Mouse (Mus musculus): ENCODE data around the gene Smarcd3. TPM values are rescaled to one million over a fixed set of nuclear protein-coding genes. Genes with fewer than 3 reads are reported as not detected.

Smarcd3 gene
- polyA plus RNA-seq, 1 experiment, result 128 TPM

GRCm38 (mm10) chr5:24592471-24593160, 31.6 kb downstream of the Smarcd3 start:
- Histone ChIP-seq H3K27me3 (ENCODE audit: control insufficient read depth, insufficient read depth, insufficient read length) (no peaks in the 10 kb centered on the region), H3K4me3 (no peak overlapping the region)
- TF ChIP-seq TCF3 (IDR thresholded peaks at IDR 0.05; ENCODE audit: insufficient read length, low read depth), result no peak
- TF ChIP-seq REST (IDR thresholded peaks at IDR 0.05; ENCODE audit: insufficient read depth, insufficient read length), result no peak
- no peak for TF ChIP-seq E2F4 (IDR thresholded peaks at IDR 0.05; ENCODE audit: insufficient read depth)
- peak; percentile 26 for TF ChIP-seq POLR2AphosphoS2 (IDR thresholded peaks at IDR 0.05; ENCODE audit: insufficient read length, low read depth)
- no peak for TF ChIP-seq MYOD1 (IDR thresholded peaks at IDR 0.05; ENCODE audit: control insufficient read depth in 1 of 3, insufficient read length in 2 of 3, low read depth in 2 of 3)
- no peak for TF ChIP-seq POLR2A (IDR thresholded peaks at IDR 0.05; ENCODE audit: insufficient read length, low read depth)
- no peak for TF ChIP-seq MAX (IDR thresholded peaks at IDR 0.05; ENCODE audit: low read depth)
- TF ChIP-seq MYOG (IDR thresholded peaks at IDR 0.05; ENCODE audit: control insufficient read depth in 1 of 3, insufficient read depth in 1 of 3, insufficient read length in 2 of 3, low read depth in 2 of 3), result no peak

DNA sequence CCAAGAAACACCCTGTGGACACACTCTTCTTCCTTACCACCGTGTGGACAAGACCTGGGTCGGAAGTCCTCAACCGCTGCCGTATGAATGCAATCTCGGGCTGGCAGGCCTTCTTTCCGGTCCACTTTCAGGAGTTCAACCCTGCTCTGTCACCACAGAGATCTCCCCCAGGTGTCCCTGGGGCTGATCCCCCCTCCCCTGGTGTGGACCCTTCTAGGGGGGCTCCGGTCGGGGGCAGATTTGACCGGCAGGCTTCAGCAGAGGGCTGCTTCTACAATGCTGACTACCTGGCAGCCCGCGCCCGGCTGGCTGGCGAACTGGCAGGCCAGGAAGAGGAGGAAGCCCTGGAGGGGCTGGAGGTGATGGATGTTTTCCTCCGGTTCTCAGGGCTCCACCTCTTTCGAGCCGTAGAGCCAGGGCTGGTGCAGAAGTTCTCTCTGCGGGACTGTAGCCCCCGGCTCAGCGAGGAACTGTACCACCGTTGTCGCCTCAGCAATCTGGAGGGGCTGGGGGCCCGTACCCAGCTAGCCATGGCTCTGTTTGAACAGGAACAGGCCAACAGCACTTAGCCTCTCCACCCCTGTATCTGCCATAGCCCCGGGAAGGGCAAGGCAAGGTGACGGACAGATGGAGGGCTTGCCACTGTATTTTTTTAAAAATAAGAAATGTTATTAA, 32.3 kb downstream of the Smarcd3 start:
- TF ChIP-seq TCF12 (IDR thresholded peaks at IDR 0.05; ENCODE audit: insufficient read depth, poor library complexity, severe bottlenecking) (no peak), TCF3 (IDR thresholded peaks at IDR 0.05; ENCODE audit: insufficient read length, low read depth) (no peak), POLR2A (IDR thresholded peaks at IDR 0.05; ENCODE audit: insufficient read length, low read depth) (no peak), POLR2AphosphoS2 (IDR thresholded peaks at IDR 0.05; ENCODE audit: insufficient read length, low read depth) (peak; percentile 55), MAX (IDR thresholded peaks at IDR 0.05; ENCODE audit: low read depth) (no peak), CEBPB (IDR thresholded peaks at IDR 0.05; ENCODE audit: insufficient read depth, poor library complexity, severe bottlenecking) (no peak), E2F4 (IDR thresholded peaks at IDR 0.05; ENCODE audit: insufficient read depth) (no peak), MYOD1 (IDR thresholded peaks at IDR 0.05; ENCODE audit: control insufficient read depth in 1 of 3, insufficient read length in 2 of 3, low read depth in 2 of 3) (no peak)
- Histone ChIP-seq H3ac (ENCODE audit: control insufficient read depth, insufficient read length) (no peak overlapping the region), H3K4me3 (no peak overlapping the region), H3K79me2 (ENCODE audit: control insufficient read depth, insufficient read depth) (peaks cover 18% of the 10 kb centered on the region), H3K36me3 (ENCODE audit: control insufficient read depth, insufficient read depth) (peaks cover 4% of the 10 kb centered on the region), H3K27me3 (ENCODE audit: control insufficient read depth, insufficient read depth, insufficient read length) (no peaks in the 10 kb centered on the region), H3K4me2 (ENCODE audit: low read depth) (peak overlapping the region; percentile 84)

More at GRCm38 (mm10) chr5:24592471-24593160, 31.6 kb downstream of the Smarcd3 start:
- peaks cover 11% of the 10 kb centered on the region for H3K79me2 ChIP-seq (ENCODE audit: control insufficient read depth, insufficient read depth)
- H3K4me2 ChIP-seq (ENCODE audit: low read depth), result no peak overlapping the region
- H3ac ChIP-seq (ENCODE audit: control insufficient read depth, insufficient read length), result no peak overlapping the region
- H3K36me3 ChIP-seq (ENCODE audit: control insufficient read depth, insufficient read depth), result peaks cover 4% of the 10 kb centered on the region

GRCm38 (mm10) chr5:24591268-24591721, 32.9 kb downstream of the Smarcd3 start:
- no peaks in the 10 kb centered on the region for H3K27me3 ChIP-seq (ENCODE audit: control insufficient read depth, insufficient read depth, insufficient read length)
- TF ChIP-seq MYOG (IDR thresholded peaks at IDR 0.05; ENCODE audit: control insufficient read depth in 1 of 3, insufficient read depth in 1 of 3, insufficient read length in 2 of 3, low read depth in 2 of 3) (peak in 2 of 3 experiments; percentile 4 to 70), MAX (IDR thresholded peaks at IDR 0.05; ENCODE audit: low read depth) (no peak), CEBPB (IDR thresholded peaks at IDR 0.05; ENCODE audit: insufficient read depth, poor library complexity, severe bottlenecking) (no peak), TCF12 (IDR thresholded peaks at IDR 0.05; ENCODE audit: insufficient read depth, poor library complexity, severe bottlenecking) (peak; percentile 44), POLR2A (IDR thresholded peaks at IDR 0.05; ENCODE audit: insufficient read length, low read depth) (peak; percentile 64), TCF3 (IDR thresholded peaks at IDR 0.05; ENCODE audit: insufficient read length, low read depth) (peak; percentile 83), E2F4 (IDR thresholded peaks at IDR 0.05; ENCODE audit: insufficient read depth) (no peak), MYOD1 (IDR thresholded peaks at IDR 0.05; ENCODE audit: control insufficient read depth in 1 of 3, insufficient read length in 2 of 3, low read depth in 2 of 3) (peak; percentile 64 to 100 (median 100)), REST (IDR thresholded peaks at IDR 0.05; ENCODE audit: insufficient read depth, insufficient read length) (no peak), POLR2AphosphoS2 (IDR thresholded peaks at IDR 0.05; ENCODE audit: insufficient read length, low read depth) (peak; percentile 89)
- peaks cover 4% of the 10 kb centered on the region for H3K36me3 ChIP-seq (ENCODE audit: control insufficient read depth, insufficient read depth)
- H3K4me2 ChIP-seq (ENCODE audit: low read depth), result peak overlapping the region; percentile 84
- H3K79me2 ChIP-seq (ENCODE audit: control insufficient read depth, insufficient read depth), result peaks cover 21% of the 10 kb centered on the region
- H3ac ChIP-seq (ENCODE audit: control insufficient read depth, insufficient read length), result no peak overlapping the region
- H3K4me3 ChIP-seq, result no peak overlapping the region

DNA sequence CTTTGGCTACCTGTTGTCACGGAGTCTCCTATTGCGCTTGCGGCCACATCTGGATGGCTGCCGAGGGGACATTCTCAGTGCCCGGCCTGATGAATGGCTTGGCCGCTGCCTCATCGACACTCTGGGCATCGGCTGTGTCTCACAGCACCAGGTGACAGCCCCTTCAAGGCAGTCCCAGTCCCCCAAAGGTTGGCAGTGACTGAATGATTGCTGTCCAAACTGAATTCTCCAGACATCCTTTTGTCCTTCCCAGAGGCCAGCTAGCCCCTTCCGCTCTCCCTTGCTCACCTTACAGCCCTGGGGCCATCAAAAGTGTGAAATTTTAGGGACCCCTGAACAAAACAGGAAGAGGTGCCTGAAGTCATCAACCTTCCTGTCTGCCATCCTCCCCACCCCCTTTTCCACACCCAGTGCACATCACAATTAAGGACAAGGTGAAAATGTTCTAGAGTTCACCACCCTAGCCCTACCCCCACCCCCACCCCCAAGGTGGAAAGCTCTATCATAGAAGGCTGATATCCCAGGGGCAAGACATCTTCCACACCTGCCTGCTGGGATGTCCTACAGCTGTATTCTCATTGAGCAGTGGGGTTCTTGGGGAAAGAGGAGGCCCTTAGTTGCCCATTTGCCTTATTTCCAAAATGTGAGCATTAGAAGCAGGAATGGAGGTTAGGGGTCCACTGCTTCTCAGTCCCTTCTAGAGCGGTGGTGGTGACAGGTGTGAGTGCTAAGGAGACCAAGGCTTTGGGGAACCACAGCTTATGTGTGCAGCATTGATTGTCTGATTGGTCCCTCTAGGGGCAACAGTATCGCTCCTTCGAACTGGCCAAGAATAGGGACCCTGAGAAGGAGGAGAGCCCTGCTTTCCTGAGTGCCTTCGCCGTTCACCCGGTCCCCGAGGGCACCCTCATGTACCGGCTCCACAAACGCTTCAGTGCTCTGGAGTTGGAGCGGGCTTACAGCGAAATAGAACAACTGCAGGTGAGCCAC, 34.4 kb downstream of the Smarcd3 start:
- no peak overlapping the region for H3K4me3 ChIP-seq
- no peak overlapping the region for H3K4me2 ChIP-seq (ENCODE audit: low read depth)
- no peak overlapping the region for H3ac ChIP-seq (ENCODE audit: control insufficient read depth, insufficient read length)
- peaks cover 4% of the 10 kb centered on the region for H3K36me3 ChIP-seq (ENCODE audit: control insufficient read depth, insufficient read depth)
- TF ChIP-seq USF1 (IDR thresholded peaks at IDR 0.05; ENCODE audit: low read depth) (no peak), TCF3 (IDR thresholded peaks at IDR 0.05; ENCODE audit: insufficient read length, low read depth) (no peak)
- H3K79me2 ChIP-seq (ENCODE audit: control insufficient read depth, insufficient read depth), result peaks cover 21% of the 10 kb centered on the region
- no peaks in the 10 kb centered on the region for H3K27me3 ChIP-seq (ENCODE audit: control insufficient read depth, insufficient read depth, insufficient read length)

Measured in myocyte (in vitro differentiated cells).